Mouse (Mus musculus) thymus, adult 2 months (tissue): ENCODE results near the gene Sgk1. TPM values are rescaled to one million over a fixed set of nuclear protein-coding genes. Genes with fewer than 3 reads are reported as not detected.

Experiments used
- DNase-seq: peaks from one replicate; pipeline ENCODE4 v3.0.0; 2021
- H3K27ac ChIP-seq: fragments of 200-500 bp; 2 replicates; pipeline ENCODE4 v1.5.1; 2012; ENCODE audit warnings: low read length, control low read depth; ENCODE audit not compliant: control insufficient read depth, insufficient read depth
- H3K27me3 ChIP-seq: fragments of 200-500 bp; 2 replicates; pipeline ENCODE4 v1.6.1; 2012; ENCODE audit warnings: mild to moderate bottlenecking, low read length, moderate library complexity, mixed read lengths; ENCODE audit not compliant: control insufficient read depth, insufficient read depth
- H3K36me3 ChIP-seq: fragments of 200-500 bp; 2 replicates; pipeline ENCODE4 v1.6.1; 2012; ENCODE audit warnings: mild to moderate bottlenecking, low read length, moderate library complexity; ENCODE audit not compliant: control insufficient read depth, insufficient read depth
- H3K4me1 ChIP-seq: fragments of 200-500 bp; replicated peaks from 2 replicates; pipeline ENCODE4 v1.6.1; 2012; ENCODE audit warnings: low read length; ENCODE audit not compliant: control insufficient read depth, insufficient read depth
- H3K4me3 ChIP-seq: fragments of 200-500 bp; 2 replicates; pipeline ENCODE4 v1.5.1; 2012; ENCODE audit warnings: mild to moderate bottlenecking, low read length, control low read depth, moderate library complexity; ENCODE audit not compliant: control insufficient read depth, insufficient read depth
- CTCF ChIP-seq: fragments of 200-500 bp; IDR thresholded peaks from 2 replicates; pipeline ENCODE4 v1.5.1; 2012; ENCODE audit warnings: mild to moderate bottlenecking, control low read depth, low read length, moderate library complexity, borderline replicate concordance; ENCODE audit not compliant: control insufficient read depth, poor library complexity, insufficient read depth; ENCODE audit errors: extremely low read depth
- POLR2A ChIP-seq: fragments of 200-500 bp; IDR thresholded peaks from 2 replicates; pipeline ENCODE4 v1.6.1; 2012; ENCODE audit warnings: mild to moderate bottlenecking, low read length, control low read depth, moderate library complexity; ENCODE audit not compliant: control insufficient read depth, poor library complexity, insufficient read depth; ENCODE audit errors: extremely low read depth
- WGBS: fragments of 180-500 bp; shearing (Covaris S2); methylation state at CpG from one replicate; pipeline ENCODE4 v1.1.7; 2018; 5-methylcytosine and 5-hydroxymethylcytosine counted together
- polyA plus RNA-seq: library from polyadenylated mRNA; depleted of rRNA; stranded (reverse); fragments of >200 nt; gene quantifications from 2 replicates; pipeline ENCODE4 v1.2.3, GENCODE M21; 2012

The Sgk1 gene
- polyA plus RNA-seq, 1 experiment, result 18.7 TPM

- DNase-seq, result no peak
- H3K36me3 ChIP-seq, result no peaks in the 10 kb centered on the region
- 94% methylated on average over 8 of the region's 8 CpGs for WGBS
Measured at GRCm38 (mm10) chr10:21849251-21849650, 32.7 kb upstream of the Sgk1 start.

GRCm38 (mm10) chr10:21850330-21850729 lies 31.7 kb upstream of the Sgk1 start:
- H3K4me1 ChIP-seq, result no peaks in the 10 kb centered on the region
- H3K4me3 ChIP-seq, result no peak overlapping the region
- no peak for DNase-seq
- TF ChIP-seq CTCF (no peak), POLR2A (no peak)
- H3K36me3 ChIP-seq, result no peaks in the 10 kb centered on the region
- no peaks in the 10 kb centered on the region for H3K27me3 ChIP-seq
- WGBS, result 89% methylated on average over 3 of the region's 3 CpGs
- H3K27ac ChIP-seq, result no peak overlapping the region

More at GRCm38 (mm10) chr10:21849251-21849650, 32.7 kb upstream of the Sgk1 start:
- H3K27me3 ChIP-seq, result no peaks in the 10 kb centered on the region
- H3K4me3 ChIP-seq, result no peak overlapping the region
- H3K27ac ChIP-seq, result no peak overlapping the region
- TF ChIP-seq POLR2A (no peak), CTCF (no peak)
- no peaks in the 10 kb centered on the region for H3K4me1 ChIP-seq

GRCm38 (mm10) chr10:21853122-21853521 lies 28.9 kb upstream of the Sgk1 start:
- 95% methylated on average over 6 of the region's 6 CpGs for WGBS
- Histone ChIP-seq H3K4me3 (no peak overlapping the region), H3K36me3 (no peaks in the 10 kb centered on the region), H3K4me1 (no peaks in the 10 kb centered on the region), H3K27me3 (no peaks in the 10 kb centered on the region), H3K27ac (no peak overlapping the region)
- TF ChIP-seq CTCF, result no peak
- DNase-seq, result no peak

GRCm38 (mm10) chr10:21853566-21854328 lies 28.2 kb upstream of the Sgk1 start:
- Histone ChIP-seq H3K27ac (no peak overlapping the region), H3K4me1 (no peaks in the 10 kb centered on the region), H3K27me3 (no peaks in the 10 kb centered on the region), H3K4me3 (no peak overlapping the region), H3K36me3 (no peaks in the 10 kb centered on the region)
- TF ChIP-seq POLR2A, result no peak
- TF ChIP-seq CTCF, result no peak
- no peak for DNase-seq
- WGBS, result 95% methylated on average over 14 of the region's 14 CpGs

GRCm38 (mm10) chr10:21855338-21855737 lies 26.6 kb upstream of the Sgk1 start:
- WGBS, result 76% methylated on average over 7 of the region's 7 CpGs
- no peak overlapping the region for H3K4me3 ChIP-seq
- H3K27ac ChIP-seq, result no peak overlapping the region
- no peaks in the 10 kb centered on the region for H3K36me3 ChIP-seq
- H3K27me3 ChIP-seq, result no peaks in the 10 kb centered on the region
- no peak for DNase-seq
- no peaks in the 10 kb centered on the region for H3K4me1 ChIP-seq
- TF ChIP-seq POLR2A, result no peak
- no peak for TF ChIP-seq CTCF

- Histone ChIP-seq H3K4me3 (no peak overlapping the region), H3K27me3 (no peaks in the 10 kb centered on the region), H3K4me1 (no peaks in the 10 kb centered on the region), H3K36me3 (no peaks in the 10 kb centered on the region), H3K27ac (no peak overlapping the region)
- no peak for DNase-seq
- TF ChIP-seq CTCF (no peak), POLR2A (no peak)
- 92% methylated on average over 10 of the region's 10 CpGs for WGBS
Measured at GRCm38 (mm10) chr10:21857676-21858075, 24.3 kb upstream of the Sgk1 start.

GRCm38 (mm10) chr10:21858437-21858974 lies 23.5 kb upstream of the Sgk1 start:
- 97% methylated on average over 7 of the region's 7 CpGs for WGBS
- TF ChIP-seq CTCF (no peak), POLR2A (no peak)
- Histone ChIP-seq H3K36me3 (no peaks in the 10 kb centered on the region), H3K27ac (no peak overlapping the region), H3K4me3 (no peak overlapping the region), H3K4me1 (no peaks in the 10 kb centered on the region), H3K27me3 (no peaks in the 10 kb centered on the region)
- no peak for DNase-seq

GRCm38 (mm10) chr10:21866504-21866903 lies 15.5 kb upstream of the Sgk1 start:
- no peak for DNase-seq
- H3K4me3 ChIP-seq, result no peak overlapping the region
- no peaks in the 10 kb centered on the region for H3K27me3 ChIP-seq
- no peaks in the 10 kb centered on the region for H3K4me1 ChIP-seq
- no peak overlapping the region for H3K27ac ChIP-seq
- no peaks in the 10 kb centered on the region for H3K36me3 ChIP-seq
- TF ChIP-seq POLR2A, result no peak
- no peak for TF ChIP-seq CTCF
- WGBS, result 73% methylated on average over 4 of the region's 4 CpGs
